Mouse (Mus musculus): ENCODE results near the gene Tcap. TPM values are rescaled to one million over a fixed set of nuclear protein-coding genes. Genes with fewer than 3 reads are reported as not detected.

The Tcap gene
- total and polyA plus RNA-seq, 3 experiments = not detected

- no peak for DNase-seq (ENCODE audit: extremely low read depth)
- Histone ChIP-seq H3K36me3 (replicated peaks in 1 of 2; ENCODE audit: control insufficient read depth in 1 of 2, insufficient read depth in 1 of 2, low read length in 1 of 2) (peaks cover 0 to 17% of the 10 kb centered on the region in 2 experiments), H3K4me2 (ENCODE audit: insufficient read depth, low read depth, poor library complexity, severe bottlenecking) (no peak overlapping the region), H3K9ac (ENCODE audit: insufficient read depth, low read depth) (no peak overlapping the region), H3K4me3 (replicated peaks in 1 of 3; ENCODE audit: low read depth in 2 of 3, low read length in 2 of 3, poor library complexity in 1 of 3) (no peak overlapping the region), H3K27ac (ENCODE audit: insufficient read depth, low read depth) (no peak overlapping the region), H3K4me1 (ENCODE audit: control insufficient read depth in 1 of 2, insufficient read depth in 2 of 2) (peaks cover 0 to 25% of the 10 kb centered on the region in 2 experiments; a peak in 2 of 4 replicates), H3K79me2 (replicated peaks; ENCODE audit: control insufficient read depth, extremely low read depth, insufficient read depth, poor library complexity, severe bottlenecking) (no peaks in the 10 kb centered on the region), H3K27me3 (replicated peaks) (peaks cover 7% of the 10 kb centered on the region), H3K9me3 (replicated peaks; ENCODE audit: low read length) (no peaks in the 10 kb centered on the region)
- TF ChIP-seq CTCF (conservative IDR thresholded peaks at IDR 0.05 in 1 of 2, IDR thresholded peaks at IDR 0.05 in 1 of 2; ENCODE audit: low read depth in 2 of 2, low read length in 2 of 2) (no peak), RCOR1 (conservative IDR thresholded peaks at IDR 0.05; ENCODE audit: low read depth, low read length) (no peak), MXI1 (IDR thresholded peaks at IDR 0.05; ENCODE audit: low read depth, low read length) (no peak), POLR2A (IDR thresholded peaks at IDR 0.05; ENCODE audit: low read depth, low read length) (no peak), CHD1 (IDR thresholded peaks at IDR 0.05; ENCODE audit: low read depth, low read length) (no peak), BHLHE40 (IDR thresholded peaks at IDR 0.05; ENCODE audit: low read depth, low read length) (no peak), ZKSCAN1 (IDR thresholded peaks at IDR 0.05; ENCODE audit: borderline replicate concordance, low read depth, low read length) (no peak)
- dilution Hi-C loops (cut with MboI; ENCODE audit: extremely low pct_ligation_motif_present, extremely low pct_unique_long_range_greater_than_20kb, low sequenced_read_pairs) (no loop called here), in situ Hi-C loops (cut with MboI; ENCODE audit: low pct_ligation_motif_present, low pct_unique_long_range_greater_than_20kb, low sequenced_read_pairs) (no loop called here)
These were observed 3.0 kb downstream of the Tcap start for GRCm38 (mm10) chr11:98386596-98386995.

GRCm38 (mm10) chr11:98387056-98387577, 3.5 kb downstream of the Tcap start:
- DNase-seq (ENCODE audit: extremely low read depth) = no peak
- Histone ChIP-seq H3K27ac (ENCODE audit: insufficient read depth, low read depth) (no peak overlapping the region), H3K36me3 (replicated peaks in 1 of 2; ENCODE audit: control insufficient read depth in 1 of 2, insufficient read depth in 1 of 2, low read length in 1 of 2) (peaks cover 0 to 13% of the 10 kb centered on the region in 2 experiments), H3K4me1 (ENCODE audit: control insufficient read depth in 1 of 2, insufficient read depth in 2 of 2) (peaks cover 0 to 29% of the 10 kb centered on the region in 2 experiments; a peak in 2 of 4 replicates), H3K27me3 (replicated peaks) (peaks cover 7% of the 10 kb centered on the region), H3K4me2 (ENCODE audit: insufficient read depth, low read depth, poor library complexity, severe bottlenecking) (no peak overlapping the region), H3K79me2 (replicated peaks; ENCODE audit: control insufficient read depth, extremely low read depth, insufficient read depth, poor library complexity, severe bottlenecking) (no peaks in the 10 kb centered on the region), H3K9ac (ENCODE audit: insufficient read depth, low read depth) (no peak overlapping the region), H3K9me3 (replicated peaks; ENCODE audit: low read length) (no peaks in the 10 kb centered on the region), H3K4me3 (replicated peaks in 1 of 3; ENCODE audit: low read depth in 2 of 3, low read length in 2 of 3, poor library complexity in 1 of 3) (no peak overlapping the region)
- TF ChIP-seq HCFC1 (IDR thresholded peaks at IDR 0.05; ENCODE audit: low read depth, low read length) (no peak), UBTF (IDR thresholded peaks at IDR 0.05; ENCODE audit: low read depth, low read length) (no peak)
- dilution Hi-C loops (cut with MboI; ENCODE audit: extremely low pct_ligation_motif_present, extremely low pct_unique_long_range_greater_than_20kb, low sequenced_read_pairs) (no loop called here), in situ Hi-C loops (cut with MboI; ENCODE audit: low pct_ligation_motif_present, low pct_unique_long_range_greater_than_20kb, low sequenced_read_pairs) (no loop called here)

GRCm38 (mm10) chr11:98388282-98388681, 4.7 kb downstream of the Tcap start:
- H3K4me2 ChIP-seq (ENCODE audit: insufficient read depth, low read depth, poor library complexity, severe bottlenecking) = no peak overlapping the region
- in situ Hi-C loops (cut with MboI; ENCODE audit: low pct_ligation_motif_present, low pct_unique_long_range_greater_than_20kb, low sequenced_read_pairs) = no loop called here
- dilution Hi-C loops (cut with MboI; ENCODE audit: extremely low pct_ligation_motif_present, extremely low pct_unique_long_range_greater_than_20kb, low sequenced_read_pairs) = no loop called here
- no peak overlapping the region for H3K9ac ChIP-seq (ENCODE audit: insufficient read depth, low read depth)
- peaks cover 0 to 12% of the 10 kb centered on the region in 2 experiments for H3K36me3 ChIP-seq (replicated peaks in 1 of 2; ENCODE audit: control insufficient read depth in 1 of 2, insufficient read depth in 1 of 2, low read length in 1 of 2)
- TF ChIP-seq MAZ (IDR thresholded peaks at IDR 0.05; ENCODE audit: low read depth, low read length) (no peak), TBP (conservative IDR thresholded peaks at IDR 0.05; ENCODE audit: low read depth, low read length) (no peak), GABPA (IDR thresholded peaks at IDR 0.05; ENCODE audit: insufficient replicate concordance, low read depth, low read length) (no peak), JUN (IDR thresholded peaks at IDR 0.05; ENCODE audit: insufficient read depth, low read depth, low read length) (no peak), POLR2AphosphoS2 (IDR thresholded peaks at IDR 0.05; ENCODE audit: low read depth, low read length) (no peak), MYC (IDR thresholded peaks at IDR 0.05; ENCODE audit: low read depth, low read length) (no peak), PAX5 (IDR thresholded peaks at IDR 0.05; ENCODE audit: low read length) (no peak), MXI1 (IDR thresholded peaks at IDR 0.05; ENCODE audit: low read depth, low read length) (no peak), KAT2A (IDR thresholded peaks at IDR 0.05; ENCODE audit: insufficient replicate concordance, low read length) (no peak), CTCF (conservative IDR thresholded peaks at IDR 0.05 in 1 of 2, IDR thresholded peaks at IDR 0.05 in 1 of 2; ENCODE audit: low read depth in 2 of 2, low read length in 2 of 2) (no peak), ZNF384 (IDR thresholded peaks at IDR 0.05; ENCODE audit: low read depth, low read length) (no peak), TCF12 (IDR thresholded peaks at IDR 0.05; ENCODE audit: low read depth, low read length) (no peak)
- no peak overlapping the region for H3K4me3 ChIP-seq (replicated peaks in 1 of 3; ENCODE audit: low read depth in 2 of 3, low read length in 2 of 3, poor library complexity in 1 of 3)
- no peaks in the 10 kb centered on the region for H3K9me3 ChIP-seq (replicated peaks; ENCODE audit: low read length)
- peaks cover 2 to 39% of the 10 kb centered on the region in 2 experiments for H3K4me1 ChIP-seq (ENCODE audit: control insufficient read depth in 1 of 2, insufficient read depth in 2 of 2)
- no peaks in the 10 kb centered on the region for H3K79me2 ChIP-seq (replicated peaks; ENCODE audit: control insufficient read depth, extremely low read depth, insufficient read depth, poor library complexity, severe bottlenecking)
- DNase-seq (ENCODE audit: extremely low read depth) = no peak
- H3K27ac ChIP-seq (ENCODE audit: insufficient read depth, low read depth) = no peak overlapping the region
- H3K27me3 ChIP-seq (replicated peaks) = peaks cover 7% of the 10 kb centered on the region
